Mouse (Mus musculus) thymus, postnatal 25 days (tissue): ENCODE measurements around the gene Fmnl1.

Experiments
- DNase-seq: peaks from one replicate; pipeline ENCODE4 v3.0.0; 2022

Fmnl1 gene

GRCm38 (mm10) chr11:103223951-103224456, 53.1 kb downstream of the Fmnl1 start:
- DNase-seq, result no peak

DNA sequence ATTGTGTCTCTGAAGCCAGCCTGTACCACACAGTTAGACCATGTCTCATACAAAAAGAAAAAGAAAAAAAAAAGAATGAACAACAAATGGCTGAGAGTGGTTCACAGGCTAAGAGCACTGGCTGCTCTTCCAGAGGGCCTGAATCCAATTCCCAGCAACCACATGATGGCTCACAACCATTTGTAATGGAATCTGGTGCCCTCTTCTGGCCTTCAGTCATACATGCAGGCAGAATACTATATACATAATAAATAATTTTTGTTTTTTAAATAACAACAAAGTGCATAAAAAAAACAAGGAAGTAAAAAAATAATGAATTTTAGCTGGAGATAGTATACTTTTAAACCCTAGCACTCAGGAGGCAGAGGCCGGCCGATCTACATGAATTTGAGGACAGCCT, 58.7 kb downstream of the Fmnl1 start:
- DNase-seq, result no peak

- DNase-seq, result no peak
Measured at GRCm38 (mm10) chr11:103230626-103231025, 59.7 kb downstream of the Fmnl1 start.

DNA sequence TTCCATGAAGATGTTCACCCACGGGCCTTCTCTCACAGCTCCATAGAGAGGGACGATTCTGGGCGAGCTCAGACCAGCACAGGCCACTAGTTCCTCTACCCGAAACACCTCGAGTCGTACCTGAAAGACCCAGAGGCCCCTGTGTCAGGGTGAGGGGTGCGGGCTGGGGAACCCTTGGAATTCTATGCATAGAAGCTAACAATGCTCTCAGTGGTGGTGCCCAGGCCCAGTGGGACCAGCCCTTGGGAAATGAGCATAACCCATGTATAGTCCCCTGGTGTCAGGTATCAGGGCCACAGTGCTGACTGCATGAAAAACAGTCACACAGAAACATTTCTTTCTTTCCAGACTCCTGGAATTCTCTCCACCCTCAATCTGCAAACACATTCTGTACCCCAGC, 60.5 kb downstream of the Fmnl1 start:
- no peak for DNase-seq

- DNase-seq, result peak; percentile 83
Measured at GRCm38 (mm10) chr11:103232966-103233365, 62.1 kb downstream of the Fmnl1 start.

DNA sequence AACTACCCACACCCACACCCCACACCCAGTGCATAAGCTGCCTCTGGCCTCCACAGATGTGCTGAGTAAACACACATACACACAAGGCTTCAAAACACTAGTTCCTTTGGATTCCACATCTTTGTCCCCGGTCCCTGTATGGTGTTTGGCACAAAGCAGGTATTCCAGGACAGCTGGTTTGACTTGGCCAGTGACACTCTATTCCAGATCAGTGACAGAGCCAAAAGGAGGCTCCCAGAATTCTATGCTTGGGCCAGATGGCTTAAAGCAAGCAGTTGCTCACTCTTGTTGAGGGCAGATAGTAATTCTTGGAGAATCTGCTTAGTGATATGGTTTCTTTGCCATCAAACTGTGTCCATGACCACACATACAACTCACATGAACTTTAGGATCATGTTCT, 63.5 kb downstream of the Fmnl1 start:
- no peak for DNase-seq

GRCm38 (mm10) chr11:103235702-103236101, 64.8 kb downstream of the Fmnl1 start:
- no peak for DNase-seq

DNA sequence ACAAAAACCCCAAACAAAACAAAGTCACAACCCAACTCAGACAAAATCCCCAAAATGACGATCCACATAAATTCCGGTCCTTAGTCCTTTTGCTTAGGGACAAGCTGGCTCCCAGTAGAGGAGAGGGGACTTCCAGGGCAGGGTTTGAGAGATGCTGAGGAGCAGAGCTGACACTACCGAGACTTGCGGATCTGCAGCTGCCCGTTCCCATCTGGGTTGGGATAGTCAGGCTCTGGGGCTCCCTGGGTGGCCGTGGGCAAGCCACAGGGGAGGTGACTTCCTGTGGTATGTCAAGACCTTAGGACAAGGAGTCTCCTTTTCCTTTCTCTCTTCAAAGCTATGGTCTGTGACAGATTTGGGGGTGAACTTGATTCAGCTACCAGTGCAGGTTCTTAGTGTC, 65.5 kb downstream of the Fmnl1 start:
- DNase-seq, result no peak

- DNase-seq, result no peak
Measured at GRCm38 (mm10) chr11:103236903-103237302, 66.0 kb downstream of the Fmnl1 start.

DNA sequence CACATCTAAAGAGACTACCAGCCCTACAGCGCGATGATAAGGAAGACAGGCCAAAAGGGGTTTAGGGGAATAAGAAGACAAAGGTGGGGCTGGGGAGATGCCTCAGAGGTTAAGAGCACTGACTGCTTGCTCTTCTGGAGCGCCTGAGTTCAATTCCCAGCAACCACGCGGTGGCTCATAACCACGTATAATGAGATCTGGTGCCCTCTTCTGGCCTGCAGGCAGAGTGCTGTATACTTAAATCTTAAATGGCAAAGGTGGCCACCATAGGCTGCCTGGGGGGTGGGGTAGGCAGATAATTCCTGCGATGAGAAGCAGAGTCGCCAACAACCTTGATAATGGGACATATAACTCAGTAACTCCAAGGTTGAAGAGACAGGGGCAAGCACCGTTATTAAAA, 66.8 kb downstream of the Fmnl1 start:
- DNase-seq, result no peak

- no peak for DNase-seq
Measured at GRCm38 (mm10) chr11:103240740-103241139, 69.8 kb downstream of the Fmnl1 start.

DNA sequence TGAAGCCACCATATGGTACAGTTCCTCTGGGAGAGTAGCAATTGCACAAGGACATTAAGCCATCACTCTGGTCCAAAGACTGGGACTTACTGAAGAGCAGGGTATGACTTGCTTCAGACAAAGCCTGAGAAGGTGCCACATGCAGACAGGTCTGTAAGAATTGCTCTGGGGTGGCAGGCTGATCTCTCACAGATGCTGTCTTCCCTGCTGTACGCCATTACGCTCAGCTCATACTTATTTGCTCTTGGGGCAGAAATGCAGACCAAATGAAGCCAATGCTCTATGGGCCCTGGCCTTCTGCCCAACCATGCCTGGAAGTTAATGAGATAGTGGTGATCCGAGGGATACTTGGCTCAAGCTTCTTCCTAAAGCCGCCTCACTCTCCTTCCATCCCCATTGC, 73.9 kb downstream of the Fmnl1 start:
- no peak for DNase-seq

DNA sequence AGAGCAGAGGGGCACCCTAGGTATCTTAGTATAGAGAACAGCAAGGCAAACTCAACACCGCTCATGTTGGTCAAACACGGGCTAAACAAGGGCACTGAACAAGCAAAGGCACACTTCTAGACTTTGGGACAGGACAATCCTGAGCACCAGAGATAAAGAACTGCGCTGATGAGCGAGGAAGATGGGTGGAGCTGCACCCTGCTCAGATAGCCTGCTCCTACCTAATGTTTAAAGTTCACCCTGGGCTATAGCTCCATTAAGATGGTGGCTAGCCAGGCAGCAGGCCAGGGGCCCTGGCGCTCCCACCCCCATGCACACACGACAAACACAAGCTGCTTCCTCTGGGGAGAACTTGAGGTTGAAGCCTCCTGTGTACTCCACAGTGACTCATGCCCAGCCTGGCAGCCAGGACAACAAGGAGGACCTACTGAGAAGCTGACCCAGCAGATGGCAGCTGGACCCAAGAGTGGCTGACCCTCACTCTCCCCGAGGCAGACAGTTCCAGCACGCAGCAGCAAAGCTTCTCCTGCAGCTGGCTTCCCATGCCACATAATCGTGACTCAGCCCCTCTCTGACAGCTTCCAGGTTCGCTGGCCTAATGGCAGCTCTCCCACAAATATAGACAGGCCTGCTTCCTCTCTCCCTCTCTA, 75.3 kb downstream of the Fmnl1 start:
- DNase-seq, result no peak

GRCm38 (mm10) chr11:103246731-103247290, 75.9 kb downstream of the Fmnl1 start:
- no peak for DNase-seq

DNA sequence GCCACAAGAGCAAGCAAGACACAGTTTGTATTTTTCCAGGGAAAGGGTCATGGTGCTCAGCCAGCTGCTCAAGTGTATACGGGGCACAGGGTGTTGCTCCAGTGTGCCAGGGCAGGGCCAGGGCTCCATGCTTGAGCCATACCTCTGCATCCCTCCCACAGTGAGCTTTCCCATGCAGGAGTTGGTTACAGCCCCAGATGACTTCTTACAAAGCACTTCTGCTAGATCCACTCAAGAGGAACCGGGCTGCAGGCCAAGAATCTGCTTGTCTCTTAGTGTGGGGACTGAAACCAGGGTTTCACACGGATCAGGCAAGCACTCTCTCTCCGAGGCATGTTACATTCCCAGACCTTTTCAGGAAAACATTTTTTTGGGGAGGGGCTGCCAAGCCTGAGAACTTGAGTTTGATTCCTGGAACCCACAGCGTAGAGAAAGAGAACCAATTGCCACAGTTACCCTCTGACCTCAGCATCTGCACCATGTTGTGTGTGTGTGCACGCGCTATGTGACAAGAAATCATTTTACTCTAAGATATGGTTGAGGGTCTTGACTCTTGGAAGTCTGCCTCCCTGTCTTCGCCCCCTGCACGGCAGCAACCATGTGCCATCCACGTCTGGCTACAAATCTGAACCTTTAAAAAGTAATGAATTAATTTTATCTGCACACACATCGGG, 76.7 kb downstream of the Fmnl1 start:
- no peak for DNase-seq
